Mouse (Mus musculus) adrenal gland, postnatal 14 days (tissue): ENCODE data around the gene Tmem110. TPM values are rescaled to one million over a fixed set of nuclear protein-coding genes. Genes with fewer than 3 reads are reported as not detected.
A peak's percentile ranks its signal among the peaks of the same experiment; 100 is the strongest.

ENCODE experiments used
- DNase-seq: peaks from one replicate; pipeline ENCODE4 v3.0.0; 2021; ENCODE audit warnings: mixed read lengths
- long read RNA-seq, 2 experiments: library from polyadenylated mRNA; stranded (forward); transcript quantifications; one replicate each; pipeline ENCODE4 v2.0.0; 2021
- total RNA-seq: library from RNA; stranded (reverse); gene quantifications from 2 replicates; pipeline ENCODE4 v1.2.3, GENCODE M21; 2021

Gene Tmem110
- 18.1 and 19.3 TPM in 2 replicates for total RNA-seq
- long read RNA-seq, experiment 1, transcript Tmem110-201 (8 exons, 3,742 nt): major isoform, 36 of 43 reads
- long read RNA-seq, experiment 1, partial matches to known transcripts: 1 of 43 reads
- long read RNA-seq, experiment 1, other reads (novel, unspliced or antisense): 4 of 43 reads
- long read RNA-seq, experiment 2, transcript Tmem110-201 (8 exons, 3,742 nt): major isoform, 21 of 25 reads
- long read RNA-seq, experiment 2, partial matches to known transcripts: 3 of 25 reads
- long read RNA-seq, experiment 2, other reads (novel, unspliced or antisense): 1 of 25 reads

DNA sequence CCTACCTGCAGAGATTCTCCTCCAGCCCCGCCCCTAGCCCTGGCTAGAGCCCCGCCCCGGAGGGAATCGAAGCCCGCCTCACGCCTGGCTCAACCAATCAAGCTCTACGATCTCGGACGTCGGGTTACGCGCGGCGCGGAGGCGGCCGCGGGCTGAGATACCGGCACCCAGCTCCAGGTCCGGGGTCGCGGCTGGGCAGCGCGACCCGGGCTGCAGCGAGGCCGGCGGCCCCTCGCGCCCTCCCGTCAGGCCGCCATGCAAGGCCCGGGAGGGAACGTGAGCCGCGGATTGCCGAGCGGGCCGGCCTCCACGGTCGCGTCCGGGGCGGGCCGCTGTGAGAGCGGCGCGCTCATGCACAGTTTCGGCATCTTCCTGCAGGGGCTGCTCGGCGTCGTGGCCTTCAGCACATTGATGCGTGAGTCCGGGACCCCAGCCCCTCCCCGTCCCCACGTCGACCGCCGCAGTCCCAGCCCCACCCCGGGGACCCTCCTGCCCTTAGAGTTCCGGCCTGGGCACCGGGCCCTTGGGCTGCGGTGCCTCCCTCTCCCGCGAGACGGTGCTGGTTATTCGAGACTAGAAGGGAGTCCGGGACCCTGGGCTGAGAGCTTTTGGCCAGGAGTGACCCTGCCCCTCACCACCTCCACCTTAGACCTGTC, at the start of gene Tmem110:
Tmem110 (plus strand) TSS at position 115 of the 656 bp plus-strand sequence.
- peak; percentile 93 for DNase-seq

- DNase-seq: no peak
Measured at GRCm38 (mm10) chr14:30784614-30785013, 40.8 kb upstream of the Tmem110 start.

GRCm38 (mm10) chr14:30789471-30789870, 35.9 kb upstream of the Tmem110 start:
- peak; percentile 27 for DNase-seq

GRCm38 (mm10) chr14:30792871-30793270, 32.5 kb upstream of the Tmem110 start:
- no peak for DNase-seq

DNA sequence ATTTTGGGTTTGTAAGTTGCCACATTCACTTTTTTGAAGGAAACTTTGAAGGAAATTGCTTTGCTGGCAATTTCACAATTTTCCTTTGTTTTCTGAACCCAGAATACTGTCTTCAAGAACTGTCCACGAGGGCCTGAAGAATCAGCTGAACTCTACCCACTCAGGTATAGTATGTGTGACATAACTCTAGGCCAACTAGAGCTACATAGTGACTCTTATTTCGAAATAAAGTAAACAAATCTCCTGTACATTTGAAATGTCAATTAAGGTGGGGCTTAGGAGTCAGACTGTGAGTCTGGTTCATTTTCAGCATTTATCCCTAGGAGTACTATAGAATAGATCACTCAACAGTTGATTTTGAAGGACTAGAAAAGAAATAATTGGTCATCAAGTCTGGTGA, 23.6 kb upstream of the Tmem110 start:
- DNase-seq: no peak

DNA sequence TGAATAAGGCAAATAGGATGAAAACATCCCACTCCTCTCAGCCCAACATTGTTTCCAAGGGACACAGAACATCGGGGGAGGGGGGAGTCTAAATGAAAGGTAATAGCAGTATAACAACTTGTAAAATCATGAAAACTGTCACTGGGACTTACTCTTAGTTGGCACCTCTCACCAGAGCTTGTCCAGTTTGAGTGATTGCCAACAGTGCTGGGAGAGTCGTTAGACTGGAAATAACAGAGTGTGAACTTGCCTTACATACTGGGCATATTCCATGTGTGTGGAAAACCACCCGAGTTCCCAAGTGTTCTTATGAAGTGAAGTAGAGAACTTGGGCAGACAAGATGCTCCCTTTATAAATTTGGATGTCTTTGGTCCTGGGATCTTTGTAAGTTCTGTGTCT, 4.3 kb upstream of the Tmem110 start:
- no peak for DNase-seq

GRCm38 (mm10) chr14:30824456-30824995, 864 bp upstream of the Tmem110 start:
- DNase-seq: no peak

DNA sequence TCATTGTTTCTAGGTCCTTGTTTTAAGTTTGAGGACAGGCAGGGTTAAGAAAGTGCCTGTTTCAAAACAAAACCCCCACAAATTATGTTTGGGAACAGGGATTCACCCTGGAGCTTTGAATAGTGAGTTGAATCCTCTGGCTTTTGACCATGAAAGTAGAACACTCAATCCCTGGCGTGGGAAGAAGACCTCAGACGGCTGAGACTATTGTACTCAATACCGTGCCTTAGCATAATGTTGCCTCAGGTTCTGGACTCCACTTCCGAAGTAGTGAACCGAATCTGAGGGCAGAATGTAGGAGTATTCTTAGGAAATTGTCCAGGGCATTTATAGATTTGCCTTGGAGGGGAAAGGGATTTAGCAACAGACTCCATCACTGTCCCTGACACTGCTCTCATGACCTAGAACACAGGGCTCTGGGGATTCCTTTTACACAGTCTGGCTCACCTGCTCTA, 342 bp upstream of the Tmem110 start:
- no peak for DNase-seq

- DNase-seq: no peak
Measured at GRCm38 (mm10) chr14:30826174-30827140, 1.1 kb downstream of the Tmem110 start.

GRCm38 (mm10) chr14:30827480-30827879, 2.1 kb downstream of the Tmem110 start:
- DNase-seq: no peak

DNA sequence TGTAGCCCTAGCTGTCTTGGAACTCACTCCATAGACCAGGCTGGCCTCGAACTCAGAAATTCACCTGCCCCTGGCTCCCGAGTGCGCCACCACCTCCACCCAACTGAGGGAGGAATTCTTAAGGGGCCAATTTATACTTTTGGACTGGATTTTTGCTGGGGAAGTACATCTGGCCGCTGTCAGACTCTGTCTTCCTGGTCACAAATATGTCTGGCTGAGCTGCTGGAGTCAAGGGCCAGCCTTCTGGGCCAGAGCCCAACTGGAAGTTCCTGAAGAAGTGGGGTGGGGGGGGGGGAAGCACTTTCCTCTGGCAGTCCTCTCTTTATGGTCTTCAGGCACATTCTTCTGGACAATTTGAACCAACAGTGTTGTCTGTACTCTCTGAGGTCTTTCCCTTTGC, 2.7 kb downstream of the Tmem110 start:
- peak; percentile 42 for DNase-seq

GRCm38 (mm10) chr14:30828635-30829460, 3.5 kb downstream of the Tmem110 start:
- peak; percentile 75 for DNase-seq

- DNase-seq: no peak
Measured at GRCm38 (mm10) chr14:30837416-30837996, 12.1 kb downstream of the Tmem110 start.

DNA sequence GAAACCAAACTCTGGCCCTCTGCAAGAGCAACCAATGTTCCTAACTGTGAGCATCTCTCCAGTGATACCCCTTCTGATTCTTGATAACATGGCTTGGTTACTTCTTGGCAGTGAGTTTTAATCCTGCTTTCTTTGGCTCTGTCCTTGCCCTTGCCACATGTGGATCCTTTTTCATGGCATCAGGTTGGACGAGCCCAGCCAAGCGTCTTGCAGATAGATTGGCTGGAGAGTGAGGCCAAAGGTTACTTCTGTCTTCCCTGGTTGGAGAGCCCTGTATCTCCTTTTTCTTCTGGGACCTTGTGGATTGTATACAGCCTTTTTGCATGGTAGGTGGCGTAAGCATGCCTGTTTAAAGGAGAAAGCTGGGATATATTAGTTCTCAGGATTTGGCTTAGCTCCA, 18.3 kb downstream of the Tmem110 start:
- DNase-seq: peak; percentile 40

- no peak for DNase-seq
Measured at GRCm38 (mm10) chr14:30850504-30850903, 25.1 kb downstream of the Tmem110 start.

DNA sequence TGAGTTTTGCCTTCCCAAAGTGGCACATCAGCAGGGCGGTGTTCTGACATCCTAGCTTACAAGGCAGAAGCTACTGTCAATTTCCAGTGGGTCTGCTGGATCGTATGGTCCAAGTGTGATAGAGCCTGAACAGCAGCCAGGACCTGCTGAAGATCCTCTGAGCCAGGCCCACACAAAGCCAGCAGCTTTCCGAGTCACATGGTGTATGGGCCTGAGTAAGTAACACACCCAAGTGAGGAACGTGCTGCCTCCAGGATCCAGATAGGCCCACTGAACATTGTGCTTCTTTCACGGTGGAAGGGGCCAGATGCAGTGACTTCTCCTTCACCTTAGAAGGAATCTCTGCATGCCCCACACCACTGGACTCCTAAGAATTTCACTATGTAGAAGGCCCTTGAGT, 26.9 kb downstream of the Tmem110 start:
- no peak for DNase-seq

DNA sequence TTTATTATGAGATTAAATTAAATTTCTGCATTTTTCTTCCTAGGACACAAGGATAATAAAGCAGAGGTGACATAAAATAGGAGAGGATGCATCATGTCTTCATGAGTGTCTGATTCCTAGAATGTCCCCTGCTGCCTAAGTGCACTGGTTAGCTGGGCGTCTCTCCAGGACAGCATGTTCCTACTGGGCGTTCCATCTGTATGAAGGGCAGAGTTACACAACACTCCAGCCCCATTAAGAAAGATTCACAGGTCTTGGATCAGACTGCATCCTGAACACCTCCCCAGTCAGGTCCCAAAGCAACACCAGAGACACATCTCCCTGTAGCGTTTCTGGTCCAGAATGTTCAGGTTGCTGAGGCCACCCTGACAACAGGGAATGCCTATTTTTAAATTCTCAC, 29.9 kb downstream of the Tmem110 start:
- DNase-seq: peak; percentile 48

DNA sequence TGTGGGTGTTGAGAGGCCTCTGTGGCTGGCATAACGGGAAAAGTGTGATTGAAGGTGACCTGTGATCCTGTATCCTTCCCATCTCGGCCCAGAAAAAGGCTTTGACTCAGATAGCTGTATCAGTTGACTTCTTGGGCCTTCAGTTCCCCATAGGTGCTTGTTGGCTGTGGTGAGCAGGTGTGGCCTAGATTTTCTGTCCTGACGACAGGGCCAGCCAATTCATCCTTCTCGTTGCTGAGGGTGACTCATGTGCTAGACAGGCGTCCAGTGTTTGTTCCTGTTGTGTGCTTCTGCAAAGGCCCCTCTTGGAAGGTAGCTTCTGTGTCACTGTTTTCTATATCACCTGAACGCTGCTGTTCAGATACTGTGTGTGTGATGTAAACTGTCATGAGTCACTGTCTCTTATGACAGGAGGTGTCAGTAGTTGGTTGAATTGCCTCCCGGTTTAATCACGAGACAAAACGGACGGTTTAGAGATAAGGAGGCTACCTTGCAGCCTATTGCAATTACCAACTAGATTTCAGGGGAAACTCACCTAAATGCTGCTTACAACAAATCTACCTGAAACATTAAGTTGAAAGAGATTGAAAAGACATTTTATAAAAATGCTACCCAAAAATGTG, 31.6 kb downstream of the Tmem110 start:
- no peak for DNase-seq

DNA sequence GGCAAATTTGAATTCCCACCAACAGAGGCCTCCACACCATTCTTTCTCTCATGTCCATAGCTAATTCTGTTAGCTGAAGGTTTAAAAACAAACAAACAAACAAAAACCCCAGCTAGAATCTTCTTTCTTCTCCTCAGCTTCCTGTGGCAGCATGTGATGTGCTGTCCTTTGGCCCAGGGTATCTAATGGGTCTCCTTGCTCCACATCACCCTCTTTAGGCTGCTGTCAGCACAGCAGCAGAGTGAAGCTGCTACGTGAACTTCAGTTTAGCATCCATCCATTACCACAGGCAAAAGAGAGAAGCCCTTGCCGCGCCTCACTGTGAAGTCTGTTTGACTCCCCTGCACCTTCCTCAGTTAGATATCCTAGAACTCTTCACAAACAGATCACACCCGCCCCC, 32.6 kb downstream of the Tmem110 start:
- no peak for DNase-seq

DNA sequence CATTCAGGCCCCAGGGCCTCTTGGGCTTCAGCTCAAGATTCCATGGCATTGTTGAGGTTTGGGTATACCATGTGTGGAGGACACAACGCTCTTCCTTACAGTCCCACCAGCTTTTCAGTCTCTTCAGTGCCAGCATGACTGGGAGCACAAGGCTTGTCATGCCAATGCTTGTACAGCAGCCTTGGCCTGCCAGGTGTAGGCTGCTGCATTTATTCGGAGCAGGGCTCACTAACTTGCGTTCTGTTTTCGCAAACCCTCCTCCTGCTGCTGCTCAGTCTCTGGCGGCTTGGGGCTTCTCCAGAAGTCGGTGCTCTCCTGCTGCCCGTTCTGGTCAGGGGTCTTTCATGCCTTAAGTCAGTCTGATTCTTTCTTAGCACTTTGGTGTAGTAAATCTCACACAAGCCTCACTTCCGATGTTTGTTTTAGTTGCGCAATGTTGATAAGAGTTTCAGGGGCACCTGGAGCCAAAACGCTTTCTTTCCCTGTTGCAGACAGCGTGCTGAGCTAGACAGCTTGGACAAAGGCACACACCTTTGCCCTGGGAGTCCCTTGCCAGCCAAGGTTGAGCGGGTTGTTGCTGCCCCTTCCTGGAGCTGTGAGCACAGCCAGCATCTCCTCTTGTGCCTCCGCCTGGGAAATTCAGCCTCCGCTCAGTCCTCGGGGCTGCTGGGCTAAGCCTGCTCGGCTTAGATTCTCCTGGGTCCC, 36.2 kb downstream of the Tmem110 start:
- DNase-seq: no peak
